Mouse (Mus musculus) adrenal gland (tissue): ENCODE measurements around the gene Ptpn7.
"Not testable (repeated sequence)": the region's sequence is repeated elsewhere in the genome, so short reads cannot be mapped to it uniquely, and the experiment has no call there.

Source experiments
- intact Hi-C: fragments of 180-260 bp; cut with DNase I; formaldehyde crosslinking; loops from one replicate; pipeline ENCODE4 v1.15.1; 2025
- long read RNA-seq, 2 experiments: library from polyadenylated mRNA; unstranded; transcript quantifications; one replicate each; pipeline ENCODE4 v2.0.0; 2020; ENCODE audit warnings: borderline replicate concordance in 1 of 2; ENCODE audit not compliant: insufficient replicate concordance in 1 of 2

The Ptpn7 gene
- long read RNA-seq, experiment 1, partial matches to known transcripts: 0 of 4 reads
- long read RNA-seq, experiment 1, other reads (novel, unspliced or antisense): 1 of 4 reads
- long read RNA-seq, experiment 2, partial matches to known transcripts: 0 of 1 reads
- long read RNA-seq, experiment 2, other reads (novel, unspliced or antisense): 0 of 1 reads

GRCm38 (mm10) chr1:135132473-135132872, at the start of gene Ptpn7:
Gene Ptpn7 (plus strand): TSS chr1:135132700.
- intact Hi-C loops: no loop called here

GRCm38 (mm10) chr1:135083465-135083864, 49.0 kb upstream of the Ptpn7 start:
- intact Hi-C loops: no loop called here

DNA sequence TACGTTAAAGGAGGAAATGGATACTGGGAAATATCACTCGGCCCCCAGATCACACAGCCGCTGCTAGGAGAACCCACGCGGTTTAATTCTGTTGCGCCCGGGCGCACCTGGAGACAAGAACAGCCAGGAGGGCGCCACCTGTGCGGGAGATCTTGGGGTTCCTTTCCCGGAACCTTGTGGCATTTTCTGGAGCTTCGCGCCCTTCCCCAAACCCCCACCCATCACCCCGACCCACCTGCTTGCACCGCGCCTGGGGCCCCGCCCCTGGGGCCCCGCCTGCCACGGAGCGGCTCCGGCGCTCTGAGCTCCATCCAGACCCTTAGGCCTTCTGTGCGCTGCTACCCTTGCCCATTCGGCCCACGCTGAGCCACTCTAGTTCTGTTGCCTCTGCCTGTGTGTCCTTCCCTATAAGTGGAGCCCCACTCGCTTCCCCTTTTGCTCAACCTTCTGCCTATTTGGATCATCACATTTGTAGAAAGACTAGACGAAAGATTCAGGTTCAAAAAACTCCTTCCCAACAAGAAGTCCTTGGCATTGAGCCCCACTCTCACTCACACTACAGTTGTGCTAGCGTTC, 47.1 kb upstream of the Ptpn7 start:
- intact Hi-C loops: no loop called here

DNA sequence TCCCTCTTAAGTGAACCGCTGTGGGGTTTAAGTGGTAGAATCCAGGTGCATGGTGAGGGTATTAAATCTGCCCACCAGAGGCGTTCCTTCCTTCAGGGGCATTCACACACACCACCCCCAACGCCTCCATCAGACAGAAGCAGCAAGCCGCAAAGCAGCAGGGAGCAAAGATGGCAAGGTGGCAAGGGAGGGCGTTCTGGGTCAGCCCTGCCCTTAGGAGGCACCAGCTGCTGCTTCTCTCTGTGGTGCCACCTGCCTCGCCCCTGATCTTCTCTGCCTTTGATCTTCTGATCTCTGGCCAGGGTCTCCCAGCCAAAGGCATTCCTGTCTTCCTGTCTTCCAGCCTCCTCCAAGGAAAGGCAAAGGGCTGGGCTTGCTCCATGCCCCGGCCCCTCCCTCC, 46.5 kb upstream of the Ptpn7 start:
- intact Hi-C loops: no loop called here

- intact Hi-C loops: no loop called here
These were observed 45.1 kb upstream of the Ptpn7 start for GRCm38 (mm10) chr1:135087414-135087813.

DNA sequence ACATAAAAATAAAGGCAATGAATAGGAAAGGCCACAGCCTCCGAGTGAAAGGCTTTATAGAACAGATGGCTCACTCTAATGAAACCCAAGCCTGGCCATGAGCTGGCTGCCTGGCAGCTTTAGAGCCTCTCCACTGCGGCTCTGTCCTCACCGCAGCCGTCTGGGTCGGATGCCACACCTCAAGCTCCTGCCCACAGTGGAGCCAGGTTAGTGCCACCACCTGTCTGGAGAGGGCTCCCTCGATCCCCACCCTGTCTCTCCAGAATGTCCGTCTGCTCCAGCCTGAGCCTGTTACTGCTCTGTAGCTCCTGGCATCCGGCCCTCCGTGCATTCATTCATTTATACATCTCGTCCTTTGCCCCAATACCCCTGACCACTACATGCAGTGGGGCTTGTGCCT, 42.9 kb upstream of the Ptpn7 start:
- intact Hi-C loops: no loop called here

- intact Hi-C loops: no loop called here
These were observed 41.6 kb upstream of the Ptpn7 start for GRCm38 (mm10) chr1:135090914-135091313.

GRCm38 (mm10) chr1:135094723-135095122, 37.8 kb upstream of the Ptpn7 start:
- intact Hi-C loops: no loop called here

- intact Hi-C loops: no loop called here
These were observed 37.3 kb upstream of the Ptpn7 start for GRCm38 (mm10) chr1:135095189-135095588.

DNA sequence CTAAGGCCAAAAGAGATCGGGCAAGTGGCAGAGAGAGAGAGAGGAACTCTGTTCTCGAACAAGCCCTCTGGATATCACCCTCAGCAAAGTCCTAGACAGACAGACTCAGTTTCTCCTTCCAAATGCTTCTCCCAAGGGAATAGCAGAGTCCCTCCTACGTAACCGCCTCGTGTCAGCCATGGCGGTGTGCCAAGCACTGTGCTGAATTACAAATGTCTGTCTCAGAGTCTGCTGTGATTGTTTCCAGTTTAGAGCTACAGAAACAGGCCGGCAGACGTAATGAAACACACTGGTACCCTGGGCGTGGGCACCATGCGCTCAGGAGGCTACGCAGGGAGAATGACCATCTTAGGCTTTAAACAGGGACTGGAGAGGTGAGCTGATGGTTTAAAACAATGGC, 36.2 kb upstream of the Ptpn7 start:
- intact Hi-C loops: no loop called here

DNA sequence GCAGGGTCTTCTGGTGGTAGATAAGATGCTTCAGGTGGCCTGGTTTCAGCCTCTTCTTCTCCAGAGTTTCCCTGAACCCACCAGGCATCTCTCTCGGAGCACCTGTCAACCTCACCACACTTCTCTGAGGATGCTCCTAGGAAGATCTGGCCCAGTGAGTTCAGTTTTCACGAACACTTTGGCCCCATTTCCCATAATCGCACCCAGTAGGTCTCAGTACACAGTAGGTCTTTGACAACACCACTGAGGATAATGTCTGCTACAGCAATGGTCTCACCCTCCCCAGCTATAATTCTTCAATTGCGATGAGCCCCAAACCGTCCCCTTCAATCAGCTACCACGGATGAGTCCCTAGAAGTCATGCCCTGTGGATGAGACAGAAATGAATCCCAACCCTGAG, 35.1 kb upstream of the Ptpn7 start:
- intact Hi-C loops: no loop called here

DNA sequence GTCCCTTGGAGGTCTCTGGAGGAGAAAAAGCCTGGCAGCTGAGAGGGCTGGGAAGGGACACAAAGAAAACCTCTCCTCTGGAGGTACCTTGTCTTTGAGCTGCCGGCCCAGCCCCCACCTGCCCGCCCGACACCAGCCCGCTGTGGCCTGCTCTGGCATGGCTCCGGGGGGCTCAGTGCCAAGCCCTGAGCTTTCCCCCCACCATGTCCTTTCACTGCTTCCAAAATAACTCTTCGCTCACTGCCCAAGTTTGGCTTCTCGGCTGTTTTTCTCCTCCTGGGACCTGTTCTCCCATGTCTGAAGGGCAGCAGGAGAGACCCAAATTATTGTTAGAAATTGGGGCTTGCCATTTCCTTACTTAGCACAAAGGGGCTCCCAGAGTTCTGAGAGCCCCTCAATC, 34.1 kb upstream of the Ptpn7 start:
- intact Hi-C loops: no loop called here

- intact Hi-C loops: no loop called here
These were observed 32.1 kb upstream of the Ptpn7 start for GRCm38 (mm10) chr1:135100400-135100799.

DNA sequence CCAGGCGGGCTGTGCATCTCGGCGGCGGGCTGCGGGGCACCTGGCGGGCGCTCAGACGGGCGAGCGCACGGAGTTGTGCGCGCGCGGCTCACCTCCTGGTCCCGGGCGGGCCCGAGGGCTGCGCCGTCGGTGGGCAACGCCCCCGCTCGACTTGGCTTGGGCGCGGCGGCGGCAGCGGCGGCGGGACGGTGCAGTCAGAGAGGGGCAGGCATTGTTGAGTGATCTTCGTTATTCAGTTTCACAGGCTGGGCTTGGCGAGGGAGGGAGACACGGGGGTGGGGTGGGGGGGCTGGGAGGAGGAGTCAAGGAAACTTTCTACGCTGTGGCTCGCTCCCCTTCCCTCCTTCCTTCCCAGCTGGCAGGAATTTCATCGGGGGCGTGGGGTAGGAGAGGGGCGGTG, 27.4 kb upstream of the Ptpn7 start, which contains the start of gene Lgr6:
Gene Lgr6 (minus strand): TSS at position 153 of the 400 bp plus-strand sequence.
- intact Hi-C loops: loop anchor here (1.0 kb wide), 1 partner anchor 116 kb away; no protein-coding TSS in a partner anchor

GRCm38 (mm10) chr1:135105951-135106350, 26.5 kb upstream of the Ptpn7 start:
- intact Hi-C loops: loop anchor here (1.0 kb wide), 1 partner anchor 117 kb away; no protein-coding TSS in a partner anchor

GRCm38 (mm10) chr1:135108611-135109010, 23.9 kb upstream of the Ptpn7 start:
- intact Hi-C loops: no loop called here

DNA sequence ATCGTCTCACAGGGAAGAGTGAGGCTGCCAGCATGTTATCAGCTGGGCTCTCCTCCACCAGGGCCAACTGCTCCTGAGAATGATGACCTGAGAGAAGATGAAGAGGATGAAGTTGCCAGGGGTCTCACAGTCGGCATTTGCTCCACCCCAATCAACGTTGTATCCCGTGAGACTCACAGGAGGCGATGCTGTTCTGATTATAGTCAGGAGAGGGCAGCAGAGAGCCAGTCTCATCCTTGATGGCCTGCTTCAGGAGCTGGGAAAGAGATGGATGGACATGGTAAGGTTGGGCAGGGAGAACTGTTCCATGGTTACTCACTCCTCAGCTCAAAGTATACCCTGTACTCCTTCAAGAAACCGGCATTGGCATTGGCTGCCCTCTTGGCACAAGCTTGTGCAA, 22.4 kb upstream of the Ptpn7 start:
- intact Hi-C loops: loop anchor here (1.0 kb wide), 1 partner anchor 26 kb away; no protein-coding TSS in a partner anchor

DNA sequence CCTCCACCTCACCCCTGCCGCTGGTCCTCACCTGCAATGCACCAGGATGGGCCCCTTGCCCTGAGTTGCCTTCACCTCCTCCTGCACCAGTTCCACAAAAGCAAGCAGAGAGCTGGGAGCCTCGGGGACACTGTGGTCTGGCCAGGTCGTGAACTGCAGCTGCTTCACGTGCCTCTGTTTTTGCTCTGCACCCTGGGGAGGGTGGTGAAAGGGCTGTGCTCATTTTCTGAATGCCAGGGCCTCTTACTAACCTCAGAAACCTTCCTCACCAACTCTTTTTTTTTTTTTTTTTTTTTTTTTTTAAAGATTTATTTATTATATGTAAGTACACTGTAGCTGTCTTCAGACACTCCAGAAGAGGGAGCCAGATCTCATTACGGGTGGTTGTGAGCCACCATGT, 21.2 kb upstream of the Ptpn7 start:
- intact Hi-C loops: not testable (repeated sequence)

- intact Hi-C loops: no loop called here
These were observed 19.8 kb upstream of the Ptpn7 start for GRCm38 (mm10) chr1:135112661-135113060.

- intact Hi-C loops: no loop called here
These were observed 7.7 kb upstream of the Ptpn7 start for GRCm38 (mm10) chr1:135124573-135125363.

DNA sequence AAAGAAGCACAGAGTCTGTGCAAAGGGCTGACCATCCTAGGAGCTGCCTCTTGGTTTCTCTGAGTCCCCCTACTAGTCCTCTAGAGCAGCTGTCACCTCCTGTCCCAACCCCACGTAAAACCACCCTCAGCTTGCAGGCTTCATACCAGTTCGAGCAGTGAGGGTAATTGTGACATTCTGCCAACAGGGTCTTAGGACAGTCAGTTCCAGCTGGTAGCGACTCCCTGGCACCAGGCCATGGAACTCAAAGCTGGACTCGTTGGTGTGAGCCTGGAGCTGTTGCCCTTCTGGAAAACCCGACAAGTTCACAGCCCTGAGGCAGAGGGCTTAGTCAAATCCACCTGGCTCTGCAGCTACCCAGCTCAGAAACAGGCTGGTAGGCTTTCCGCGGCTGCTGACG, 6.5 kb upstream of the Ptpn7 start:
- intact Hi-C loops: no loop called here

DNA sequence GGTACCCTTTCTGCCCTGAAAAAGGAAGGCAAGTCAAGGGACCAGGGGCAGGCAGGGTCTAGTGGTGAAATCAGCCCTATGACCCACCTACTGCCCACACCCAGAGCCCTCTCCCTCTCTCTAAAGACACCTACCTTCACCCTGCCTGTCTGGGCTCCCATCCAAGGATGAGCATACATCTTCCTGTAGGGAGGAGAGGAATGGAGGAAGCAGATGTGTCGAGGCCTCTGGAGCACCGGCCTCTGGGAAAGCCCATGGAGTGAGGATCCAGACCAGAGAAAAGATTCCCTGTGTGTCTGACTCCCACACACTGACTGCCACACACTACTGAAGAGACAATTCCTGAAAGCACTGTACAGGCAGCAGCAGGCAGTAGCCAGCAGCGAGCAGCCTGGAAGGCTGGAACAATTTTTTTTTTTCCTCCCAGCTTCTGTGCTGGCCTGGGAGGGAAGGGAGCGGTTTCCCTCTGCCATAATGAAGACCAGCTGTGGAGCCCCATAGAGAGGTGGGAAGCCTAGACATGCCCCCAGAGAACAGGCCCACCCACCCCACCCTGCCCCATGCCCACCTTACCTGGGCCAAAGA, 6.0 kb upstream of the Ptpn7 start:
- intact Hi-C loops: no loop called here
